24 mouse cellular contexts compared by ENCODE assay signal in genomic region chr10:29479401-29479800, GRCm38 (mm10). TPM values are rescaled to one million over a fixed set of nuclear protein-coding genes. Genes with fewer than 3 reads are reported as not detected.
"Had no signal": no experiment of that assay in that cellular context is flagged by ENCODE, and none has a peak within 500 bp of the region (broad histone marks: within the 10 kb centered on the region; RNA-seq: fewer than 3 reads in every experiment).

No protein-coding gene starts in this region.

- H3K4me1 ChIP-seq: heart, embryonic 10.5 days; heart, embryonic 12.5 days; hindbrain, embryonic 13.5 days; hindbrain, embryonic 15.5 days; limb, embryonic 13.5 days; limb, embryonic 15.5 days; liver, embryonic 12.5 days had no signal

- H3K27ac ChIP-seq: gastrocnemius, adult 2 months; heart, embryonic 10.5 days; hindbrain, embryonic 13.5 days; hindbrain, embryonic 15.5 days; hindbrain, postnatal 0 days; layer of hippocampus, adult 2 months; limb, embryonic 13.5 days; limb, embryonic 15.5 days; liver, embryonic 12.5 days; liver, embryonic 14.5 days had no signal

- H3K4me2 ChIP-seq: heart, embryonic 12.5 days; hindbrain, embryonic 13.5 days; hindbrain, embryonic 15.5 days; limb, embryonic 13.5 days; limb, embryonic 15.5 days; liver, embryonic 12.5 days had no signal

- H3K27me3 ChIP-seq: heart, embryonic 12.5 days; hindbrain, embryonic 13.5 days; hindbrain, embryonic 15.5 days; limb, embryonic 13.5 days; limb, embryonic 15.5 days; liver, embryonic 12.5 days had no signal

- H3K4me3 ChIP-seq: gastrocnemius, adult 2 months; heart, embryonic 10.5 days; heart, embryonic 12.5 days; hindbrain, embryonic 13.5 days; hindbrain, embryonic 15.5 days; layer of hippocampus, adult 2 months; limb, embryonic 13.5 days; limb, embryonic 15.5 days; liver, embryonic 12.5 days had no signal

- H3K9ac ChIP-seq: heart, embryonic 12.5 days; hindbrain, embryonic 13.5 days; hindbrain, embryonic 15.5 days; limb, embryonic 13.5 days; limb, embryonic 15.5 days; liver, embryonic 12.5 days; liver, embryonic 14.5 days had no signal

- ATAC-seq: forebrain, embryonic 16.5 days; hindbrain, postnatal 0 days; liver, embryonic 12.5 days had no signal

- H3K36me3 ChIP-seq: heart, embryonic 10.5 days; heart, embryonic 12.5 days; hindbrain, embryonic 13.5 days; hindbrain, embryonic 15.5 days; limb, embryonic 13.5 days; limb, embryonic 15.5 days; liver, embryonic 12.5 days had no signal

- H3K9me3 ChIP-seq: heart, embryonic 10.5 days; heart, embryonic 12.5 days; hindbrain, embryonic 13.5 days; hindbrain, embryonic 15.5 days; limb, embryonic 13.5 days; limb, embryonic 15.5 days; liver, embryonic 12.5 days had no signal

- DNase-seq: gastrocnemius, adult 2 months; gastrocnemius, postnatal 10 days; gastrocnemius, postnatal 25 days; heart, adult 18-20 months; heart, postnatal 10 days; heart, postnatal 4 days; kidney, adult 18-20 months; kidney, adult 8-10 months; kidney, postnatal 10 days; kidney, postnatal 25 days; kidney, postnatal 4 days; left cerebral cortex, postnatal 4 days had no signal

RNA-seq across cellular contexts. Expression of gene Rspo3, which starts 56.3 kb away (rescaled TPM):
- total RNA-seq: granulocyte monocyte progenitor cell, adult 5-6 weeks had no signal
